Mouse (Mus musculus): Measurements from ENCODE around the gene Ppm1d. TPM values are rescaled to one million over a fixed set of nuclear protein-coding genes. Genes with fewer than 3 reads are reported as not detected.
A peak's percentile ranks its signal among the peaks of the same experiment; 100 is the strongest.

The Ppm1d gene
- 13.4 and 14.4 TPM in 2 replicates for polyA plus RNA-seq (2012; rRNA removed)
- polyA plus RNA-seq (2014; fragmentation: Nextera tagmentation; extraction: Ambion mirVana), result 17.4 and 20.8 TPM in 2 replicates

DNA sequence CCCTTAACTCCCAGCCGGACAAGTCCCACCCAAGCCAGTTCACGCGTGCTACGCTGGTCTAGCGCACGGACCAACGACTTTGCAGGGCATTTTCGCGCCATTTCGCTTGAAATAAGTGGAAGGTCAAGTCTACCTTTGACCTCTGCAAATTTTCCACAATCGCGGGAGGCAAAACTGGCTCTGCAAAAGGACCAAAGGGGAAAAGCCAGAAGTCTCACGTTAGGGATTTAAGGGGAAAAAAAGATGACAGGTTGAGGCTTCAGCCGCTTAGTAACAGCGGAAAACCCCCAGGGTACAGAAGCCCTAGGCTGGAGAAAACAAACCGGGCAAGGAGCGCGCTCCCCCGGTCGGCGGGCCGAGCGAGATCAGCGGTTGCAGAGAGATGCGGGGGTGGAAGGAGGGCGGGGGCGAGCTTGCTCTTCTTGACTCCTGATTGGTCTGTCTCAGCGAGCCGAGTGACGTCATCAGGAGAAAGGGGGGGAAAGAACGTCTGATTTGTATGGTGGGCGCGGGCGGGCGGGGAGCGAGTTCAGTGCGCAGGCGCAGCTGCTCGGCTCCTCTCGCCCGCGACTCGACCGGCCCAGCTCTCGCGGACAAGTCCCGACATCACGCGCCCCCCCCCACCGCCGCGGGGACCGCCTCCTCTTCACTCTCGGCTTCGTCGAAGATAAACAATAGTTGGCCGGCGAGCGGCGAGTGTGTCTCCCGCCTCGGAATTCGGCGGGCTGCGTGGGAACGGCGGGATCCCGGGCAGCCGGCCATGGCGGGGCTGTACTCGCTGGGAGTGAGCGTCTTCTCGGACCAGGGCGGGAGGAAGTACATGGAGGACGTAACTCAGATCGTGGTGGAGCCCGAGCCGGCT is at the start of gene Ppm1d:
Ppm1d (plus strand) TSS at position 532 of the 862 bp plus-strand sequence.
- ATAC-seq (ENCODE audit: low FRiP score, low read depth) (peak; percentile 93), DNase-seq (ENCODE audit: low spot score) (peak; percentile 99)
- peak within 1 kb of the TSS; percentile 80 for H3K4me2 ChIP-seq (replicated peaks; ENCODE audit: low read depth, low read length, severe bottlenecking)
- H3K27ac ChIP-seq (replicated peaks; ENCODE audit: low read depth, low read length), result peak within 1 kb of the TSS; percentile 86
- H3K9me3 ChIP-seq (ENCODE audit: control insufficient read depth, low read length), result no peaks in the 10 kb centered on the region
- H3K27me3 ChIP-seq (ENCODE audit: control insufficient read depth, insufficient read depth, low read length), result no peaks in the 10 kb centered on the region
- 0 out of 2 replicates have a peak, but pooled peaks cover 2% of the 10 kb centered on the region for H3K36me3 ChIP-seq (ENCODE audit: control insufficient read depth, insufficient read depth, low read length)
- peak within 1 kb of the TSS; percentile 92 for H3K4me3 ChIP-seq (replicated peaks; ENCODE audit: low read length)
- under 1% methylated on average over 57 of the region's 78 CpGs for WGBS
- peak; percentile 77; the same call in 1 of the 2 replicates for TF ChIP-seq POLR2A (IDR thresholded peaks at IDR 0.05; ENCODE audit: borderline replicate concordance, extremely low read depth, insufficient read depth, insufficient read length)
- H3K9ac ChIP-seq (ENCODE audit: low read depth, low read length, severe bottlenecking), result peak within 1 kb of the TSS; percentile 88
- H3K4me1 ChIP-seq (ENCODE audit: control insufficient read depth, insufficient read depth, low read length), result peaks cover 13% of the 10 kb centered on the region

DNA sequence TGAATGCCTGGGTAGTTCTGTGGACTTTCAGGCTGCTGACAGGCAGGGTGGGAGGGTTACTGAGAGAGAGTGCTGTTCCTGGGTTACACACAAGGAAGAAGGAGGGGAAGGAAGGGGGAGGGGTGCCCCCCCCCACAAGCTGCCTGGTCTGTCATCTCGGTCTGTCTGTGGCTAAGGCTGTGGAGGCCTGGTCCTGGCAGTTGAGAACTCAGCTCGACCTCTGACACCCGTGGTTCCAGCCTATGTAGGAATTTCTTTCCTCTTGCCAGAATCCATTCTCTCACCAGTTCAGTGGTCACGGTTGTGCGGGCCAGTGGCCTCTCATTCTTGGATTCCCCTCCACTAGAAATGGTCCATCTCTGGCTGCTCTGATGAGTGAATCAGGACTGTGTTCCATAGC is 46.4 kb upstream of the Ppm1d start:
- no peak for DNase-seq (ENCODE audit: low spot score)
- H3K4me3 ChIP-seq (replicated peaks; ENCODE audit: low read length), result no peak overlapping the region
- no peaks in the 10 kb centered on the region for H3K4me1 ChIP-seq (ENCODE audit: control insufficient read depth, insufficient read depth, low read length)
- 69% methylated on average over 5 of the region's 5 CpGs for WGBS
- H3K27me3 ChIP-seq (ENCODE audit: control insufficient read depth, insufficient read depth, low read length), result no peaks in the 10 kb centered on the region
- no peak overlapping the region for H3K9ac ChIP-seq (ENCODE audit: low read depth, low read length, severe bottlenecking)
- no peaks in the 10 kb centered on the region for H3K9me3 ChIP-seq (ENCODE audit: control insufficient read depth, low read length)
- no peaks in the 10 kb centered on the region for H3K36me3 ChIP-seq (ENCODE audit: control insufficient read depth, insufficient read depth, low read length)
- ATAC-seq (ENCODE audit: low FRiP score, low read depth), result no peak
- no peak overlapping the region for H3K4me2 ChIP-seq (replicated peaks; ENCODE audit: low read depth, low read length, severe bottlenecking)
- H3K27ac ChIP-seq (replicated peaks; ENCODE audit: low read depth, low read length), result no peak overlapping the region
- no peak for TF ChIP-seq POLR2A (IDR thresholded peaks at IDR 0.05; ENCODE audit: borderline replicate concordance, extremely low read depth, insufficient read depth, insufficient read length)

DNA sequence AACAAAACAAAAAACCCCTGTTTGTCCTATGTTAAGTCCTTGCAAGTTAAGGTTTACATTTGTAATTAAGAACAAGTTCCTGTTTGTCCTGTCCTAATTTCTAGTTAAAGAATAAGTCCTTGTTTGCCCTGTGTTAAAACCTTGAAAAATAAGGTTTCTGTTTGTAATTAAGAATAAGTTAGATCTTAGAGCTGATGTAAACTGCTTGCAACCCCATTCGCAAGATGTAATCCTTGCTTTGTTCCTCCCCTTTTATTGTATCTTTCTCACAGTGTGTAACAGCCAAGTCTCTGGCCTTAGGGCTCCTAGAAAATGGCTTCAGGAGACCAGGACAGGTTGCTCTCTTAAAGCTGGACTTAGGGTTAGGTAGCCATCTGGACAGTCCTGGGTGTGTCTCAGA is 43.7 kb upstream of the Ppm1d start:
- TF ChIP-seq POLR2A (IDR thresholded peaks at IDR 0.05; ENCODE audit: borderline replicate concordance, extremely low read depth, insufficient read depth, insufficient read length), result no peak

DNA sequence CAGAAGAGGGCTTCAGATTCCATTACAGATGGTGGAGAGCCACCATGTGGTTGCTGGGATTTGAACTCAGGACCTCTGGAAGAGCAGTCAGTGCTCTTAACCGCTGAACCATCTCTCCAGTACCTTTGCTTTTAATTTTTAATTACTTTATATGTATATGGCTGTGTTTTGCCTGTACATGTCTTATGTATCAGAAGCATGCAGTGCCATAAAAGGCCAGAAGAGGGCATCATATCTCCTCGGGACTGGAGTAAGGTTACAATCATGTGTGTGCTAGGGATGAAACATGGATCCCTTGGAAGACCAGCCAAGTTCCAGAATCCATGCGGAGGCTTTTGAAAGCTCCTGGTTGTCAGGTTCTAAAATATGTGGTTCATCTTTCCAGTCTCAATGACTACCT is 40.4 kb upstream of the Ppm1d start:
- no peak overlapping the region for H3K27ac ChIP-seq (replicated peaks; ENCODE audit: low read depth, low read length)
- no peak overlapping the region for H3K9ac ChIP-seq (ENCODE audit: low read depth, low read length, severe bottlenecking)
- no peak overlapping the region for H3K4me2 ChIP-seq (replicated peaks; ENCODE audit: low read depth, low read length, severe bottlenecking)
- H3K4me1 ChIP-seq (ENCODE audit: control insufficient read depth, insufficient read depth, low read length), result no peaks in the 10 kb centered on the region
- H3K4me3 ChIP-seq (replicated peaks; ENCODE audit: low read length), result no peak overlapping the region
- ATAC-seq (ENCODE audit: low FRiP score, low read depth) (no peak), DNase-seq (ENCODE audit: low spot score) (no peak)
- no peak for TF ChIP-seq POLR2A (IDR thresholded peaks at IDR 0.05; ENCODE audit: borderline replicate concordance, extremely low read depth, insufficient read depth, insufficient read length)
- no peaks in the 10 kb centered on the region for H3K36me3 ChIP-seq (ENCODE audit: control insufficient read depth, insufficient read depth, low read length)
- no peaks in the 10 kb centered on the region for H3K9me3 ChIP-seq (ENCODE audit: control insufficient read depth, low read length)
- H3K27me3 ChIP-seq (ENCODE audit: control insufficient read depth, insufficient read depth, low read length), result no peaks in the 10 kb centered on the region
- 51% methylated on average over 3 of the region's 3 CpGs for WGBS

More for the DNA sequence above, 43.7 kb upstream of the Ppm1d start:
- H3K4me3 ChIP-seq (replicated peaks; ENCODE audit: low read length), result no peak overlapping the region
- H3K9ac ChIP-seq (ENCODE audit: low read depth, low read length, severe bottlenecking), result no peak overlapping the region
- DNase-seq (ENCODE audit: low spot score) (no peak), ATAC-seq (ENCODE audit: low FRiP score, low read depth) (no peak)
- 80% methylated on average over 1 of the region's 1 CpGs for WGBS
- no peaks in the 10 kb centered on the region for H3K36me3 ChIP-seq (ENCODE audit: control insufficient read depth, insufficient read depth, low read length)
- H3K27me3 ChIP-seq (ENCODE audit: control insufficient read depth, insufficient read depth, low read length), result no peaks in the 10 kb centered on the region
- H3K4me2 ChIP-seq (replicated peaks; ENCODE audit: low read depth, low read length, severe bottlenecking), result no peak overlapping the region
- no peaks in the 10 kb centered on the region for H3K4me1 ChIP-seq (ENCODE audit: control insufficient read depth, insufficient read depth, low read length)
- no peak overlapping the region for H3K27ac ChIP-seq (replicated peaks; ENCODE audit: low read depth, low read length)
- H3K9me3 ChIP-seq (ENCODE audit: control insufficient read depth, low read length), result no peaks in the 10 kb centered on the region

DNA sequence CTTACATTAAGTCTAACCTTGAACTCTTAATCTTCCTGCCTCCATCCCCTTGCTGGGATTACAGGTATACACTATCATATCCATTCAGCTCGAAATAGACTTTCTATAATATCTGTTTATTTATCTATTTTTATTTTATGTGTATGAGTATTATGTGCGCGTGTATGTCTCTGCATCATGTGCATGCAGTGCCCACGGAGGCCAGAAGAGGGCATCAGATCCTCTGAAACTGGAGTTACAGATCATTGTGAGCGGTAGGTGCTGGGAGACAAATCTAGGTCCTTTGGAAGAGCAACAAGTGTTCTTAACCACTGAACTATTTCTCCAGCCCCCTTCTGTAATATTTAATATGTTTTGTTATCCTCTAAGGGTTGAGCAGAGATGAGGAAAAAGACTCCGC is 37.7 kb upstream of the Ppm1d start:
- no peak for DNase-seq (ENCODE audit: low spot score)

More for the DNA sequence above, 37.7 kb upstream of the Ppm1d start:
- no peak for ATAC-seq (ENCODE audit: low FRiP score, low read depth)
- H3K9ac ChIP-seq (ENCODE audit: low read depth, low read length, severe bottlenecking), result no peak overlapping the region
- no peaks in the 10 kb centered on the region for H3K4me1 ChIP-seq (ENCODE audit: control insufficient read depth, insufficient read depth, low read length)
- H3K36me3 ChIP-seq (ENCODE audit: control insufficient read depth, insufficient read depth, low read length), result no peaks in the 10 kb centered on the region
- no peak overlapping the region for H3K4me3 ChIP-seq (replicated peaks; ENCODE audit: low read length)
- no peak for TF ChIP-seq POLR2A (IDR thresholded peaks at IDR 0.05; ENCODE audit: borderline replicate concordance, extremely low read depth, insufficient read depth, insufficient read length)
- no peak overlapping the region for H3K27ac ChIP-seq (replicated peaks; ENCODE audit: low read depth, low read length)
- whole genome bisulfite sequencing, result 71% methylated on average over 6 of the region's 6 CpGs
- H3K9me3 ChIP-seq (ENCODE audit: control insufficient read depth, low read length), result no peaks in the 10 kb centered on the region
- no peaks in the 10 kb centered on the region for H3K27me3 ChIP-seq (ENCODE audit: control insufficient read depth, insufficient read depth, low read length)
- no peak overlapping the region for H3K4me2 ChIP-seq (replicated peaks; ENCODE audit: low read depth, low read length, severe bottlenecking)

All from limb, embryonic 14.5 days (tissue).